Mouse (Mus musculus) hematopoietic stem cell, adult 5-6 weeks (primary cell): ENCODE data around the gene Mllt3. TPM values are rescaled to one million over a fixed set of nuclear protein-coding genes. Genes with fewer than 3 reads are reported as not detected.

ENCODE experiments used
- ATAC-seq, 2 experiments: fragments of 125-278 bp in 1 of 2; replicated peaks in 1 of 2; 2 replicates each; pipeline ENCODE4 v1.8.0; 2016 to 2017; ENCODE audit warnings: inconsistent platforms in 2 of 2, mild to moderate bottlenecking in 2 of 2, moderate number of reproducible peaks in 2 of 2, low read depth in 1 of 2, moderate TSS enrichment in 1 of 2; ENCODE audit not compliant: low FRiP score in 2 of 2, poor library complexity in 2 of 2, severe bottlenecking in 2 of 2, insufficient read depth in 1 of 2, low TSS enrichment in 1 of 2
- total RNA-seq: library from RNA; stranded (forward); fragments of 172-1452, 232-1000 nt; gene quantifications from 2 replicates; pipeline ENCODE4 v1.2.3, GENCODE M21; 2017

Mllt3 gene
- total RNA-seq, 1 experiment from 2014 or later, result 77.6 TPM

- ATAC-seq, result no peak
These were observed 294.1 kb downstream of the Mllt3 start for GRCm38 (mm10) chr4:87739104-87739503.

- no peak for ATAC-seq
These were observed 295.9 kb downstream of the Mllt3 start for GRCm38 (mm10) chr4:87737201-87737806.

- no peak for ATAC-seq
These were observed 296.4 kb downstream of the Mllt3 start for GRCm38 (mm10) chr4:87736779-87737178.

GRCm38 (mm10) chr4:87731118-87731672 lies 302.0 kb downstream of the Mllt3 start:
- ATAC-seq, result no peak

GRCm38 (mm10) chr4:87728581-87728980 lies 304.6 kb downstream of the Mllt3 start:
- no peak for ATAC-seq

GRCm38 (mm10) chr4:87723448-87723847 lies 309.7 kb downstream of the Mllt3 start:
- no peak for ATAC-seq

Other genes starting within 250 kb of the Mllt3 start
- gene Focad, start 61.3 kb upstream of the Mllt3 start, total RNA-seq, result 12.9 and 23.4 TPM in 2 replicates